Mouse (Mus musculus) heart, embryonic 11.5 days (tissue): Measurements from ENCODE around the gene Sox14. TPM values are rescaled to one million over a fixed set of nuclear protein-coding genes. Genes with fewer than 3 reads are reported as not detected.
A peak's percentile ranks its signal among the peaks of the same experiment; 100 is the strongest.

Source experiments
- ATAC-seq: fragments of 200-750 bp; cut with Nextera tagmentation; replicated peaks from 2 replicates; pipeline ENCODE4 v1.8.0; 2017; ENCODE audit warnings: moderate library complexity; ENCODE audit not compliant: insufficient number of reproducible peaks, low FRiP score, low TSS enrichment
- H3K27ac ChIP-seq: fragments of 300-500 bp; sonication (generic); 2 replicates; pipeline ENCODE4 v1.5.1; 2014; ENCODE audit warnings: mild to moderate bottlenecking, low read depth, low read length
- H3K27me3 ChIP-seq: fragments of 300-500 bp; sonication (generic); 2 replicates; pipeline ENCODE4 v1.6.1; 2014; ENCODE audit warnings: mild to moderate bottlenecking, low read length, mixed read lengths; ENCODE audit not compliant: control insufficient read depth, insufficient read depth
- H3K36me3 ChIP-seq: fragments of 300-500 bp; sonication (generic); 2 replicates; pipeline ENCODE4 v1.6.1; 2014; ENCODE audit warnings: mild to moderate bottlenecking, low read length, moderate library complexity, mixed read lengths; ENCODE audit not compliant: control insufficient read depth, insufficient read depth
- H3K4me1 ChIP-seq: fragments of 300-500 bp; sonication (generic); 2 replicates; pipeline ENCODE4 v1.6.1; 2014; ENCODE audit warnings: low read length; ENCODE audit not compliant: control insufficient read depth, insufficient read depth
- H3K4me2 ChIP-seq: fragments of 300-500 bp; sonication (generic); 2 replicates; pipeline ENCODE4 v1.6.1; 2014; ENCODE audit warnings: mild to moderate bottlenecking, moderate library complexity
- H3K4me3 ChIP-seq: fragments of 300-500 bp; sonication (generic); 2 replicates; pipeline ENCODE4 v1.5.1; 2014; ENCODE audit warnings: low read depth, low read length
- H3K9ac ChIP-seq: fragments of 300-500 bp; sonication (generic); 2 replicates; pipeline ENCODE4 v1.6.1; 2014; ENCODE audit warnings: mild to moderate bottlenecking, low read depth, low read length, moderate library complexity
- H3K9me3 ChIP-seq: fragments of 300-500 bp; sonication (generic); replicated peaks from 2 replicates; pipeline ENCODE4 v1.6.1; 2016; ENCODE audit warnings: low read length; ENCODE audit not compliant: control insufficient read depth
- WGBS: fragments of 180-500 bp; shearing (Covaris S2); extraction: QIAGEN DNeasy Blood & Tissue Kit; methylation state at CpG from one replicate; pipeline ENCODE4 v1.1.7; 2014; ENCODE audit not compliant: insufficient replicate concordance; 5-methylcytosine and 5-hydroxymethylcytosine counted together
- polyA plus RNA-seq: library from polyadenylated mRNA; unstranded; fragments of >200 nt; fragmentation: Nextera tagmentation; extraction: Ambion mirVana; gene quantifications from 2 replicates; pipeline ENCODE4 v1.2.1, GENCODE M21; 2014

The Sox14 gene
- polyA plus RNA-seq = not detected in 2 replicates

DNA sequence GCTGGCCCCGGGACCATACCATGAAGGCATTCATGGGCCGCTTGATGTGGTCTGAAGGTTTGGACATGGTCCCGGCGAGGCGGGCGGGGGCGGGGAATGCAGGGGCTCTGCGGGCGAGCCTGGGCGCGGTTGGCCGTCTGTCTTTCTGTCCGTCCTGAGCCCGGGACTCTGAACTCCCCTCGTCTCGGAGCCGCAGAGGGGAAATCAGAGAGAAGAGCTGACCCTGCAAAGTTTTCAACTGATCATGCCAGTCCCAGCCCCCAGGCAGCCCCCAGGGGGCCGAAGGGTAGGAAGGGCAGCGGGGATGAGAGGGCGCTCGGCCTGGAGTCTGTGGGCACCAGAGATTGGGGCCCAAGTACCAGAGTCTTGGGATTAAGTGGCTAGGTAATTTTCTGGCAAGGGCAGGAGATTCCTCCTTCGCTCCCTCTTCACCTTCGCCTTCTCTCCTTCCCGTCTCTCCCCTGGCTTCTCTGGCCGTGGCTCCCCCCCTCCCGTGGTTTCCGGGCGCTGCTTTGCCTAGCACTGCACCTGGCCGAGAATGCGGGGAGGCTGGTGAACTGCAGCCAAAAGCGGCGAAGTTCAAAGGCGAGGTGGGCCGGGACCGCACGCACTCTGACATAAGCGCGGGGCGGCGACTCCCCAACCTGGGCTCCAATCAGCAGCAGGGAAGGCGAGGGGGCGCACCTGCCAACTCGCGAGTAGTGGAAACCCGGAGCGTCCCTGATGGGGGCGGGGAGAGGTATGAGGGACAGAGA is at the start of gene Sox14:
TSS of gene Sox14 (minus strand) at position 553 of the 755 bp plus-strand sequence.
- H3K9ac ChIP-seq = no peak within 1 kb of the TSS
- H3K27ac ChIP-seq = no peak within 1 kb of the TSS
- H3K4me1 ChIP-seq = no peaks in the 10 kb centered on the region
- H3K9me3 ChIP-seq = no peaks in the 10 kb centered on the region
- WGBS = under 1% methylated on average over 47 of the region's 47 CpGs
- peak within 1 kb of the TSS; percentile 31 for H3K4me3 ChIP-seq
- H3K27me3 ChIP-seq = peaks cover 93% of the 10 kb centered on the region
- no peaks in the 10 kb centered on the region for H3K36me3 ChIP-seq
- peak within 1 kb of the TSS; percentile 57 for H3K4me2 ChIP-seq
- ATAC-seq = no peak

DNA sequence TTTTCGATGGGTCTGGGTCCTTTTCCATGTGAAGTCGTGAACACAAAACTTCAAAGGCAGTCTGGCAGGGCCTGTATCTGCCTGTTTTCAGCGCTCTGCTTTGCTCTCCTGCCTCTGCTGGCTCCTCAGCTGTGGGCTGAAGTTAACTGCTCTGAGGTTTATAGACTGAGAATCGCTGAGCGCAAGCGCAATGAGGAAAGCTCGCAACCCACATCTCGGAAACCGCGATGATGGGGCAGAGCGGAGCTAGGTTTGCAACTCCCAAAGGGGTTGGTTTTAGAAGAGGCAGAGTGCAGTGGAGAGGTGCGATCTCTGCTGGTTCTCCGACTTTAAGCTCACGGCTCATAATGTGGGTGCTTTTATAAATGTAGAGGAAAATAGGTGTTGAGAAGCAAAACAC is 3.3 kb upstream of the Sox14 start:
- no peak overlapping the region for H3K9ac ChIP-seq
- peaks cover 68% of the 10 kb centered on the region for H3K27me3 ChIP-seq
- H3K4me3 ChIP-seq = no peak overlapping the region
- no peaks in the 10 kb centered on the region for H3K36me3 ChIP-seq
- H3K9me3 ChIP-seq = no peaks in the 10 kb centered on the region
- no peak overlapping the region for H3K4me2 ChIP-seq
- no peak for ATAC-seq
- H3K27ac ChIP-seq = no peak overlapping the region
- 2% methylated on average over 14 of the region's 14 CpGs for WGBS
- H3K4me1 ChIP-seq = no peaks in the 10 kb centered on the region

DNA sequence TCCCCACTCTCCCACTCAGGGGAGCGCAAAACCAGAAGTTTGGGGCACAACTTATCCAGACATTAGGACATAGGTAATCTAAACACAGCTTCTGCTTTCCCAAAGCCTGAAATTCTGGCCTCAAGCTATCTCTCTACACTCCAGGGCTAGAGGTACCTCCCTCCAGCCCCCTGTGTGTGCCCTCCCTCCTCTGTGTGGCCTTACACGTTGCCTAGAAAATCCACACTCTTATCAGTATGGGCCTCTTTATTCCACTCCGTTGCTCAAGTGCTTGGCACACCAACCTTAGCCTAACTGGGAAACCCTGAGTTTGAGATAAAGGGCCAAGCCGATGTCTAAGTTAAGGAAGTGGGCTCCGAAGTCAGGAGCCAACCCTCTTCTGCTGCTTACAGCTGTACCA is 2.6 kb upstream of the Sox14 start:
- Histone ChIP-seq H3K36me3 (no peaks in the 10 kb centered on the region), H3K4me2 (no peak overlapping the region), H3K27ac (no peak overlapping the region), H3K4me3 (no peak overlapping the region), H3K9me3 (no peaks in the 10 kb centered on the region), H3K9ac (no peak overlapping the region), H3K4me1 (no peaks in the 10 kb centered on the region), H3K27me3 (peaks cover 75% of the 10 kb centered on the region)
- ATAC-seq = no peak
- WGBS = 7% methylated on average over 5 of the region's 5 CpGs

DNA sequence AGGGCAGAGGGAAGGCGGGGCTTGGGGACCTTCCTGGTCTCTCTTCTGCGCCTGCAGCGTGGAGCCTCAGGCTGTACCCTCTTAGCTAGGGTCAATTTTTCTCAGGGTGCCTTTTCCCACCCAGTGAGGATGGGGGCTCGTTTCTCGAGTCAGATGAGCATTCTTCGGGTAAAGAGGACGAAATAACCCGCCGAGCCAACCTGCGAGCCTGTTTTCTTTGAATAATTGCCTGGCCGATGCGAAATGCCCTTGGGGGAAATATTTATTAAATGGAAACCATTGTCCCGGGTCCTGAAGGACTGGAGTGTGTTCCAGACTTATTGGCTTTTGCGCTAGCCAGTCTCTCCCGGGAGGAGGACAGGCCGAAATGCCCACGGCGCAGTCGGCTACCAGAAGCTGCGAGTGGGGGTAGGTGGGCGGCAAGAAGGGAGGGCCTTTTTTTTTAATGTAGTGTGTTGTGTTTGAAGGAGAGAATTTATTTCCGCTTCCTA is 1.1 kb upstream of the Sox14 start:
- Histone ChIP-seq H3K4me3 (no peak overlapping the region), H3K4me2 (no peak overlapping the region), H3K9me3 (no peaks in the 10 kb centered on the region), H3K27me3 (peaks cover 89% of the 10 kb centered on the region), H3K9ac (no peak overlapping the region), H3K36me3 (no peaks in the 10 kb centered on the region), H3K27ac (no peak overlapping the region), H3K4me1 (no peaks in the 10 kb centered on the region)
- ATAC-seq = no peak
- 5% methylated on average over 22 of the region's 22 CpGs for WGBS

DNA sequence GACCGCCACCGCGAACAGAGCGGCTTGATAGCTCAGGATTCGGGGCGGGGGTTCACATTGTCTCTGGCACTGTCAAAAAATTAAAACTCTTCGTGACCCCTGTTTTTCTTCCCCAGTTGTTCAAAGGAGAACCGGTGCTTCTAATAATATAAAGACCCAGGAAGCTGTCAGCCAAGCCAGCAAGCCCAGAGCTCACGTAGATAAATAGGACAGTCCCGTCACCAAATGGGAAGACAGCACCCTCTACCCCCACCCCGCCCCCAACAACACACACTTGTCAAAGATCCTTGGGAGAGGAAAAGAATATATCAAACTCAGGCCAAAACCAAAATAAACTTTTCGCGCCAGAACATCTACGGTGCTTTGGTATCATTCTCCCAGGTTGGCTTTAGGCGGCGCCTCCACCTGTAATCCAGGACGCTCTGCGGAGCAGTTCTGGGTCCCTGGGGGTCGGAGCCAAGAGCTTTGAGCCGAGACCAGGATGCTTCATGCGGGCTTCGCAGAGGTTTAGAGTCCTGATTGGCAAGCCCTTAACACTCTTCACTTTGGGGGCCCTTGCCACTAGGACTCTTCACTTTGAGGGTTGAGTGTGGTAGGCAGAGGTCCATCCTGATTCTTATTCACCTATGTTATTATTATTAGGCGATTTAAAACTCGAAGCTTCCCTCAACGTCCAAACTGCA is 544 bp upstream of the Sox14 start:
- H3K4me3 ChIP-seq = peak overlapping the region; percentile 31
- WGBS = 1% methylated on average over 25 of the region's 25 CpGs

DNA sequence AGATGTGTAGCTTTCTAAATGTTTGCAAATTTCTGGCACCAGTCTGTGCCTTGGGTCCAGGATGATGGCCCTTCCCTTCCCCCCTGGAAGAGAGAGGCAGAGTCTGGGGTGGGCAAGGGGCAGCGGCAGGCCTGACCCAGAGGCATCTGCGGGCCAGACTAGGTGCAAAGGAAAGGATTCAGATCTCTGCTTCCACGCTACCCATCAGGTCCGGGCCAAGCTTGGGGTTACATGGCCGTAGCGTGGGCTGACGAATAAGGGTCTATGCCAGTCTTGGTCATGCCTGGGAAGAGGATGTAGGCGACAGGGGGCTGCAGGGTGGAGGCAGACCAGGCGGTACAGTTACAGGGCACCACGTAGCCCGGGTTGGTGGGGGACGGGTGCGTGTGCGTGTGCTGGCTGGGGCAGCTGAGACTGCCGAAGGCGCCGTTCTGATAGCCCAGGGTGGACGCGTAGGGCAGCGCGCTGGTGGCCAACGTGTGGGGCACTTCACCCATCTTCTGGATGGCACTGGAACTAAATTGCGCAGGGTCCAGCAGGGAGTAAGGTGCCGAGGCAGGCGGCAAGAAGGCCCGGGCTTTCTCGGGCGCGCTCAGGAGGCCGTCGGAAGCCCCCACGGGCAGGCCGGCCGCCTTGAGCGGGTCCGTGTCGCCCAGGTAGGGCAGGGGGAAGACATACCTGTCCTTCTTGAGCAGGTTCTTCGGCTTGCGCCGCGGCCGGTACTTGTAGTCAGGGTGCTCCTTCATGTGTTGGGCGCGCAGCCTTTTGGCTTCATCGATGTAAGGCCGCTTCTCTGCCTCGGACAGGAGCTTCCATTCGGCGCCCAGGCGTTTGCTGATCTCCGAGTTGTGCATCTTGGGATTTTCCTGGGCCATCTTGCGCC is 994 bp downstream of the Sox14 start:
- Histone ChIP-seq H3K4me2 (peak overlapping the region; percentile 57), H3K4me3 (0 out of 2 replicates have a peak overlapping the region, but pooled peaks have one; percentile 1)
- 1% methylated on average over 52 of the region's 52 CpGs for WGBS

More for the DNA sequence above, 544 bp upstream of the Sox14 start:
- Histone ChIP-seq H3K36me3 (no peaks in the 10 kb centered on the region), H3K9me3 (no peaks in the 10 kb centered on the region), H3K9ac (no peak overlapping the region), H3K27me3 (peaks cover 93% of the 10 kb centered on the region), H3K4me2 (peak overlapping the region; percentile 57), H3K4me1 (no peaks in the 10 kb centered on the region), H3K27ac (no peak overlapping the region)
- no peak for ATAC-seq

DNA sequence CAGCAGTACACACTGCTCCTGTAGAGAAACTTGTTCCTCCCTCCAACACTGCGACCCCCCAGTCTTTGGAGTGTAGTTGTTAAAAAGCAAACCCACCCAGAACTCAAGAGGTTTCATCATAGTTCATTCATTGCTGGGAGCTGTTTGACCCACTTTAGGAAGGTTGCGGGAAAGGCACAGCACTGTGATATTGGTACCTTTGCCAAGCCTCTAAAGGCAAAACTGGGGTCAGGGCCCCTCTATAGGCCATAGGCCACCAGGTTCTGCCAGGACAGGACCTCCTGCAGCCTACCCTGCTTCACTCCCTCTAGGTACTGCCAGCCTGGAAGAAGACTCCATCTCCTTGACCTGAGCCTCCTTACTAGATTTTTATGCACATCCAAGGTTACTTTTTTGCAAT is 2.2 kb downstream of the Sox14 start:
- peaks cover 95% of the 10 kb centered on the region for H3K27me3 ChIP-seq
- no peak overlapping the region for H3K27ac ChIP-seq
- no peak overlapping the region for H3K9ac ChIP-seq
- no peak overlapping the region for H3K4me2 ChIP-seq
- no peak for ATAC-seq
- no peaks in the 10 kb centered on the region for H3K9me3 ChIP-seq
- no peak overlapping the region for H3K4me3 ChIP-seq
- 11% methylated on average over 2 of the region's 2 CpGs for WGBS
- H3K4me1 ChIP-seq = 0 out of 2 replicates have a peak, but pooled peaks cover 3% of the 10 kb centered on the region
- H3K36me3 ChIP-seq = no peaks in the 10 kb centered on the region

More for the DNA sequence above, 994 bp downstream of the Sox14 start:
- H3K9me3 ChIP-seq = no peaks in the 10 kb centered on the region
- ATAC-seq = no peak
- H3K27me3 ChIP-seq = peaks cover 93% of the 10 kb centered on the region
- H3K9ac ChIP-seq = no peak overlapping the region
- H3K4me1 ChIP-seq = no peaks in the 10 kb centered on the region
- H3K27ac ChIP-seq = no peak overlapping the region
- no peaks in the 10 kb centered on the region for H3K36me3 ChIP-seq

DNA sequence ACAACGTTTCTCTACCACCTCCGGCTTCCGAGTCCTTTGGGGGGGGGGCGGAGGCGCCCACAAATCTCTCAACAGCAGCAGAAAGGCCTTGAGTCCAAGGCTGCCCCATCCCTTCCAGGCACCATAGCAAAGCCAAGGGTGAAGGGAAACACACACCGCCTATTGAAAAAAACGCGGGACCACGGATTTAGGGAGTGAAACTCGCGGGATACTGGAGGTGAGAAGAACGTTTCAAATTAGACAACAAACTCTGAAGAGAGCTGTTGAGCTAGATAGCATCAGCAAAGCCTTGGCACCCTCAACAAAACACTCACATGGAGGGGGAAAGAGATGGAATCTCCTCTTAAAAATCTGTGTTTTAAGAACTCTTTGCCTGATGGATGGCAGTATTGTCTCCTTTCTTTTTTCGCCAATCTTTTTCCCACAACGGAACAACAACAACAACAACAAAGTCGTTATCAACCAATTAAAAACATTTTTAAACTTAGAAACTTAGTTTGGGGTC is 2.8 kb downstream of the Sox14 start:
- Histone ChIP-seq H3K36me3 (no peaks in the 10 kb centered on the region), H3K27me3 (peaks cover 95% of the 10 kb centered on the region), H3K4me2 (no peak overlapping the region), H3K9ac (no peak overlapping the region), H3K4me1 (0 out of 2 replicates have a peak, but pooled peaks cover 3% of the 10 kb centered on the region), H3K9me3 (no peaks in the 10 kb centered on the region), H3K27ac (no peak overlapping the region), H3K4me3 (no peak overlapping the region)
- 1% methylated on average over 15 of the region's 15 CpGs for WGBS
- ATAC-seq = no peak
